Mouse (Mus musculus) midbrain, embryonic 16.5 days (tissue): ENCODE results near the gene Foxs1. TPM values are rescaled to one million over a fixed set of nuclear protein-coding genes. Genes with fewer than 3 reads are reported as not detected.

Experiments used
- ATAC-seq: fragments of 200-750 bp; cut with Nextera tagmentation; 2 replicates; pipeline ENCODE4 v1.8.0; 2017; ENCODE audit warnings: moderate TSS enrichment
- H3K27ac ChIP-seq: fragments of 300-500 bp; sonication (generic); 2 replicates; pipeline ENCODE4 v1.5.1; 2014; ENCODE audit warnings: mild to moderate bottlenecking, low read length, mixed read lengths
- H3K27me3 ChIP-seq: fragments of 300-500 bp; sonication (generic); 2 replicates; pipeline ENCODE4 v1.6.1; 2014; ENCODE audit warnings: low read depth, low read length, mixed read lengths; ENCODE audit not compliant: control insufficient read depth, insufficient read depth
- H3K36me3 ChIP-seq: fragments of 300-500 bp; sonication (generic); 2 replicates; pipeline ENCODE4 v1.6.1; 2014; ENCODE audit warnings: mild to moderate bottlenecking, low read length, moderate library complexity, mixed read lengths; ENCODE audit not compliant: control insufficient read depth, insufficient read depth
- H3K4me1 ChIP-seq: fragments of 300-500 bp; sonication (generic); 2 replicates; pipeline ENCODE4 v1.6.1; 2014; ENCODE audit warnings: mild to moderate bottlenecking, low read length, mixed read lengths; ENCODE audit not compliant: control insufficient read depth, insufficient read depth
- H3K4me2 ChIP-seq: fragments of 300-500 bp; sonication (generic); 2 replicates; pipeline ENCODE4 v1.6.1; 2014; ENCODE audit warnings: mild to moderate bottlenecking, low read length, mixed read lengths
- H3K4me3 ChIP-seq: fragments of 300-500 bp; sonication (generic); 2 replicates; pipeline ENCODE4 v1.5.1; 2014; ENCODE audit warnings: low read depth, mild to moderate bottlenecking, low read length, moderate library complexity, mixed read lengths
- H3K9ac ChIP-seq: fragments of 300-500 bp; sonication (generic); 2 replicates; pipeline ENCODE4 v1.6.1; 2014; ENCODE audit warnings: low read depth, low read length, mixed read lengths
- H3K9me3 ChIP-seq: fragments of 300-500 bp; sonication (generic); replicated peaks from 2 replicates; pipeline ENCODE4 v1.6.1; 2014; ENCODE audit warnings: mild to moderate bottlenecking, low read length, mixed read lengths; ENCODE audit not compliant: control insufficient read depth, poor library complexity, severe bottlenecking
- WGBS: fragments of 180-500 bp; shearing (Covaris S2); extraction: QIAGEN DNeasy Blood & Tissue Kit; methylation state at CpG from one replicate; pipeline ENCODE4 v1.1.7; 2014; 5-methylcytosine and 5-hydroxymethylcytosine counted together
- polyA plus RNA-seq: library from polyadenylated mRNA; unstranded; fragments of >200 nt; fragmentation: Nextera tagmentation; extraction: Ambion mirVana; gene quantifications from 2 replicates; pipeline ENCODE4 v1.2.1, GENCODE M21; 2015

The Foxs1 gene
- polyA plus RNA-seq, 1 experiment from 2014 or later: 4.0 TPM

- H3K27me3 ChIP-seq: peaks cover 18% of the 10 kb centered on the region
- WGBS: 92% methylated on average over 5 of the region's 5 CpGs
- peaks cover 14% of the 10 kb centered on the region for H3K4me1 ChIP-seq
- no peaks in the 10 kb centered on the region for H3K36me3 ChIP-seq
- no peak overlapping the region for H3K27ac ChIP-seq
- H3K4me2 ChIP-seq: no peak overlapping the region
- no peak overlapping the region for H3K4me3 ChIP-seq
- no peaks in the 10 kb centered on the region for H3K9me3 ChIP-seq
- ATAC-seq: no peak
- H3K9ac ChIP-seq: no peak overlapping the region
Observed at GRCm38 (mm10) chr2:152948438-152949020, 15.5 kb upstream of the Foxs1 start.

- H3K27me3 ChIP-seq: peaks cover 27% of the 10 kb centered on the region
- H3K36me3 ChIP-seq: no peaks in the 10 kb centered on the region
- peaks cover 18% of the 10 kb centered on the region for H3K4me1 ChIP-seq
- H3K4me3 ChIP-seq: no peak overlapping the region
- no peak for ATAC-seq
- no peak overlapping the region for H3K9ac ChIP-seq
- H3K9me3 ChIP-seq: no peaks in the 10 kb centered on the region
- H3K4me2 ChIP-seq: no peak overlapping the region
- 57% methylated on average over 7 of the region's 7 CpGs for WGBS
- H3K27ac ChIP-seq: no peak overlapping the region
Observed at GRCm38 (mm10) chr2:152947098-152947497, 14.1 kb upstream of the Foxs1 start.

GRCm38 (mm10) chr2:152944013-152944412 lies 11.0 kb upstream of the Foxs1 start:
- no peak overlapping the region for H3K4me3 ChIP-seq
- no peak overlapping the region for H3K4me2 ChIP-seq
- no peak overlapping the region for H3K9ac ChIP-seq
- 64% methylated on average over 9 of the region's 9 CpGs for WGBS
- ATAC-seq: no peak
- no peak overlapping the region for H3K27ac ChIP-seq
- H3K9me3 ChIP-seq: no peaks in the 10 kb centered on the region
- peaks cover 12% of the 10 kb centered on the region for H3K4me1 ChIP-seq
- H3K36me3 ChIP-seq: no peaks in the 10 kb centered on the region
- peaks cover 39% of the 10 kb centered on the region for H3K27me3 ChIP-seq

GRCm38 (mm10) chr2:152943568-152943967 lies 10.6 kb upstream of the Foxs1 start:
- Histone ChIP-seq H3K9ac (peak overlapping the region; percentile 62; the same call in 1 of the 2 replicates), H3K4me2 (peak overlapping the region; percentile 98), H3K4me3 (peak overlapping the region; percentile 44), H3K4me1 (peaks cover 12% of the 10 kb centered on the region), H3K36me3 (no peaks in the 10 kb centered on the region), H3K27ac (no peak overlapping the region), H3K9me3 (no peaks in the 10 kb centered on the region), H3K27me3 (peaks cover 39% of the 10 kb centered on the region)
- 0 out of 2 replicates have a peak, but pooled peaks have one; percentile 2 for ATAC-seq
- WGBS: 4% methylated on average over 8 of the region's 8 CpGs

- Histone ChIP-seq H3K27ac (no peak overlapping the region), H3K27me3 (peaks cover 39% of the 10 kb centered on the region), H3K9ac (peak overlapping the region; percentile 62), H3K36me3 (no peaks in the 10 kb centered on the region), H3K4me3 (peak overlapping the region; percentile 44), H3K9me3 (no peaks in the 10 kb centered on the region), H3K4me2 (peak overlapping the region; percentile 98), H3K4me1 (peaks cover 12% of the 10 kb centered on the region)
- WGBS: under 1% methylated on average over 57 of the region's 65 CpGs
- ATAC-seq: peak; percentile 22; the same call in 1 of the 2 replicates
Observed at GRCm38 (mm10) chr2:152942898-152943515, 10.0 kb upstream of the Foxs1 start.

GRCm38 (mm10) chr2:152941776-152942175 lies 8.8 kb upstream of the Foxs1 start:
- H3K9me3 ChIP-seq: no peaks in the 10 kb centered on the region
- H3K4me1 ChIP-seq: peaks cover 12% of the 10 kb centered on the region
- ATAC-seq: no peak
- no peak overlapping the region for H3K9ac ChIP-seq
- 32% methylated on average over 7 of the region's 7 CpGs for WGBS
- H3K27me3 ChIP-seq: peaks cover 39% of the 10 kb centered on the region
- H3K36me3 ChIP-seq: no peaks in the 10 kb centered on the region
- no peak overlapping the region for H3K27ac ChIP-seq
- H3K4me3 ChIP-seq: no peak overlapping the region
- H3K4me2 ChIP-seq: no peak overlapping the region

GRCm38 (mm10) chr2:152941106-152941505 lies 8.1 kb upstream of the Foxs1 start:
- H3K4me2 ChIP-seq: no peak overlapping the region
- H3K27me3 ChIP-seq: peaks cover 39% of the 10 kb centered on the region
- no peaks in the 10 kb centered on the region for H3K9me3 ChIP-seq
- 73% methylated on average over 6 of the region's 6 CpGs for WGBS
- H3K27ac ChIP-seq: no peak overlapping the region
- ATAC-seq: no peak
- H3K4me1 ChIP-seq: peaks cover 12% of the 10 kb centered on the region
- H3K36me3 ChIP-seq: no peaks in the 10 kb centered on the region
- H3K4me3 ChIP-seq: no peak overlapping the region
- H3K9ac ChIP-seq: no peak overlapping the region

- Histone ChIP-seq H3K27me3 (peaks cover 30% of the 10 kb centered on the region), H3K9ac (no peak overlapping the region), H3K4me2 (no peak overlapping the region), H3K4me1 (peaks cover 12% of the 10 kb centered on the region), H3K27ac (no peak overlapping the region), H3K9me3 (no peaks in the 10 kb centered on the region), H3K36me3 (no peaks in the 10 kb centered on the region), H3K4me3 (no peak overlapping the region)
- 13% methylated on average over 4 of the region's 4 CpGs for WGBS
- ATAC-seq: no peak
Observed at GRCm38 (mm10) chr2:152939846-152940245, 6.8 kb upstream of the Foxs1 start.

GRCm38 (mm10) chr2:152933614-152934013 lies 606 bp upstream of the Foxs1 start:
- ATAC-seq: no peak
- Histone ChIP-seq H3K9me3 (no peaks in the 10 kb centered on the region), H3K4me3 (no peak overlapping the region), H3K27me3 (no peaks in the 10 kb centered on the region; the same call in 1 of the 2 replicates), H3K9ac (no peak overlapping the region), H3K27ac (no peak overlapping the region), H3K36me3 (no peaks in the 10 kb centered on the region), H3K4me1 (no peaks in the 10 kb centered on the region), H3K4me2 (no peak overlapping the region)
- WGBS: 27% methylated on average over 5 of the region's 5 CpGs
